Mouse (Mus musculus) MEL (cell line): Measurements from ENCODE around the gene 1700017D01Rik.

Experiments used
- CTCF ChIP-seq, 3 experiments: IDR thresholded peaks in 2 of 3; conservative IDR thresholded peaks in 1 of 3; 2 replicates each; pipeline ENCODE4 v1.5.1; 2011 to 2012; ENCODE audit warnings: low read length in 3 of 3, low read depth in 2 of 3, mild to moderate bottlenecking in 2 of 3, improper control_type of control experiment in 1 of 3, inconsistent platforms in 1 of 3, mixed read lengths in 1 of 3, moderate library complexity in 1 of 3; ENCODE audit not compliant: control insufficient read depth in 1 of 3, insufficient read depth in 1 of 3, poor library complexity in 1 of 3, severe bottlenecking in 1 of 3
- POLR2A ChIP-seq, 2 experiments: IDR thresholded peaks; 2 replicates each; pipeline ENCODE4 v1.6.1; 2011 to 2012; ENCODE audit warnings: low read length in 2 of 2, mild to moderate bottlenecking in 2 of 2, control low read depth in 1 of 2, improper control_type of control experiment in 1 of 2, low read depth in 1 of 2, moderate library complexity in 1 of 2; ENCODE audit not compliant: control insufficient read depth in 1 of 2, insufficient read depth in 1 of 2, poor library complexity in 1 of 2
- SMC3 ChIP-seq: IDR thresholded peaks from 2 replicates; pipeline ENCODE4 v1.6.1; 2011; ENCODE audit warnings: low read depth, low read length, improper control_type of control experiment
- USF1 ChIP-seq: IDR thresholded peaks from 2 replicates; pipeline ENCODE4 v1.6.1; 2014; ENCODE audit warnings: low read depth, mild to moderate bottlenecking, inconsistent platforms, low read length, improper control_type of control experiment, moderate library complexity
- ZC3H11A ChIP-seq: IDR thresholded peaks from 2 replicates; pipeline ENCODE4 v1.6.1; 2012; ENCODE audit warnings: low read depth, mild to moderate bottlenecking, inconsistent platforms, low read length, improper control_type of control experiment
- ZNF384 ChIP-seq: IDR thresholded peaks from 2 replicates; pipeline ENCODE4 v1.6.1; 2012; ENCODE audit warnings: low read depth, mild to moderate bottlenecking, inconsistent platforms, low read length, improper control_type of control experiment

- TF ChIP-seq ZC3H11A (no peak), SMC3 (no peak), USF1 (no peak), POLR2A (IDR thresholded peaks at IDR 0.05; ENCODE audit: control insufficient read depth in 1 of 2, insufficient read depth in 1 of 2, low read depth in 1 of 2, low read length in 2 of 2, poor library complexity in 1 of 2) (no peak), CTCF (IDR thresholded peaks at IDR 0.05 in 2 of 3, conservative IDR thresholded peaks at IDR 0.05 in 1 of 3; ENCODE audit: control insufficient read depth in 1 of 3, insufficient read depth in 1 of 3, low read depth in 2 of 3, low read length in 3 of 3, poor library complexity in 1 of 3, severe bottlenecking in 1 of 3) (no peak), ZNF384 (no peak)
Observed at GRCm38 (mm10) chr19:11101880-11102279, 28.8 kb downstream of the 1700017D01Rik start.
